Mouse (Mus musculus) testis, adult 2 months (tissue): ENCODE measurements around the gene Mdga1.

Experiments used
- CTCF ChIP-seq: fragments of 200-500 bp; IDR thresholded peaks from 2 replicates; pipeline ENCODE4 v1.5.1; 2012; ENCODE audit warnings: low read depth, mild to moderate bottlenecking, inconsistent platforms, low read length, moderate library complexity; ENCODE audit not compliant: control insufficient read depth, insufficient read depth, insufficient replicate concordance
- POLR2A ChIP-seq: fragments of 200-500 bp; IDR thresholded peaks from 2 replicates; pipeline ENCODE4 v1.6.1; 2012; ENCODE audit warnings: low read depth, mild to moderate bottlenecking, inconsistent platforms, low read length, moderate library complexity; ENCODE audit not compliant: control insufficient read depth

DNA sequence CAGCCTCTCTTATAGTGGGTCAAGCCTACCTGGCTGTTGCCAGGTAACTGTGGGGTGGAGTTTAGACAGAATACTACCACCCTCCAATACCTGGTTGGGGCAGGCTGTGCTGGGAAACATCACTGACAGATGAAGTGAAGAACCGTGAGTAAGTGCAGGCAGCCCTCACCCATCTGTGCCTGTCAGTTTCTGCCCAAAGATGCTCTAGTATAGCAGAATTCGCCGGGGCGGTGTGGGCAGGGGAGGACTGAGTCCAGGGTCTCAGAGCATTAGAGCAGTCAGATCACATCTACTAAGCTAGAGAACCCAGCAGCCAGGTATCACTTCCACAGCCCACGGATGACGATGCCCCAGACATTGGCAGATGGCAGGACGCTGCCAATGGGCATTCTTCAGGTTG, 15.0 kb upstream of the Mdga1 start:
- TF ChIP-seq POLR2A: no peak
- TF ChIP-seq CTCF: no peak
